Mouse (Mus musculus) gastrocnemius, postnatal 14 days (tissue): Measurements from ENCODE around the gene Bicral. TPM values are rescaled to one million over a fixed set of nuclear protein-coding genes. Genes with fewer than 3 reads are reported as not detected.

Experiments
- DNase-seq: peaks from one replicate; pipeline ENCODE4 v3.0.0; 2021; ENCODE audit warnings: mixed read lengths
- intact Hi-C: fragments of 180-260 bp; cut with DNase I; formaldehyde crosslinking; loops from one replicate; pipeline ENCODE4 v1.15.1; 2025; ENCODE audit warnings: low total_unique reads
- long read RNA-seq, 2 experiments: library from polyadenylated mRNA; stranded (forward); transcript quantifications; one replicate each; pipeline ENCODE4 v2.0.0; 2021
- total RNA-seq, 2 experiments: library from RNA; stranded (reverse); gene quantifications; 2 replicates each; pipeline ENCODE4 v1.2.3; 2021

The Bicral gene
- total RNA-seq = 10 to 100 TPM in 1 of 2 experiments, 1 to 10 TPM in 1; 9.4 to 10.5 TPM
- long read RNA-seq, experiment 1, partial matches to known transcripts = 1 of 8 reads
- long read RNA-seq, experiment 1, other reads (novel, unspliced or antisense) = 7 of 8 reads
- long read RNA-seq, experiment 2, partial matches to known transcripts = 1 of 11 reads
- long read RNA-seq, experiment 2, other reads (novel, unspliced or antisense) = 10 of 11 reads

- DNase-seq = peak; percentile 72
- intact Hi-C loops = no loop called here
Measured at GRCm38 (mm10) chr17:46857903-46858748, at the start of gene Bicral. TSS of gene Bicral (minus strand) at chr17:46858482.

- intact Hi-C loops = no loop called here
Measured at GRCm38 (mm10) chr17:46903876-46904490, 45.7 kb upstream of the Bicral start.

GRCm38 (mm10) chr17:46900941-46901340 lies 42.7 kb upstream of the Bicral start:
- intact Hi-C loops = no loop called here
- no peak for DNase-seq

More at GRCm38 (mm10) chr17:46903876-46904490, 45.7 kb upstream of the Bicral start:
- DNase-seq = peak; percentile 74

- DNase-seq = no peak
- intact Hi-C loops = no loop called here
Measured at GRCm38 (mm10) chr17:46897221-46897950, 39.1 kb upstream of the Bicral start.

GRCm38 (mm10) chr17:46895426-46895825 lies 37.1 kb upstream of the Bicral start:
- intact Hi-C loops = no loop called here
- no peak for DNase-seq

GRCm38 (mm10) chr17:46890843-46891594 lies 32.7 kb upstream of the Bicral start:
- intact Hi-C loops = no loop called here
- DNase-seq = peak; percentile 47

GRCm38 (mm10) chr17:46890116-46890815 lies 32.0 kb upstream of the Bicral start, which contains the start of gene Tbcc:
TSS of gene Tbcc (plus strand) at chr17:46890684.
- peak; percentile 97 for DNase-seq
- intact Hi-C loops = no loop called here

- intact Hi-C loops = no loop called here
- peak; percentile 82 for DNase-seq
Measured at GRCm38 (mm10) chr17:46889450-46890084, 31.3 kb upstream of the Bicral start.

GRCm38 (mm10) chr17:46888511-46889212 lies 30.4 kb upstream of the Bicral start:
- DNase-seq = peak; percentile 27
- intact Hi-C loops = no loop called here

GRCm38 (mm10) chr17:46885910-46886643 lies 27.8 kb upstream of the Bicral start:
- DNase-seq = no peak
- intact Hi-C loops = no loop called here

GRCm38 (mm10) chr17:46885218-46885909 lies 27.1 kb upstream of the Bicral start:
- no peak for DNase-seq
- intact Hi-C loops = no loop called here

GRCm38 (mm10) chr17:46884766-46885165 lies 26.5 kb upstream of the Bicral start:
- intact Hi-C loops = no loop called here
- DNase-seq = no peak

GRCm38 (mm10) chr17:46883107-46883506 lies 24.8 kb upstream of the Bicral start:
- intact Hi-C loops = no loop called here
- no peak for DNase-seq

- intact Hi-C loops = no loop called here
- DNase-seq = no peak
Measured at GRCm38 (mm10) chr17:46881728-46882127, 23.4 kb upstream of the Bicral start.

- intact Hi-C loops = no loop called here
- DNase-seq = no peak
Measured at GRCm38 (mm10) chr17:46880322-46880721, 22.0 kb upstream of the Bicral start.

- peak; percentile 36 for DNase-seq
- intact Hi-C loops = loop anchor here (5.0 kb wide), 1 partner anchor 98 kb away; the partner anchor contains the start of gene Rpl7l1
Measured at GRCm38 (mm10) chr17:46879841-46880311, 21.6 kb upstream of the Bicral start.
